Mouse (Mus musculus): Measurements from ENCODE around the gene Cep128. TPM values are rescaled to one million over a fixed set of nuclear protein-coding genes. Genes with fewer than 3 reads are reported as not detected.

The Cep128 gene
- 1 to 10 TPM; 6.2 to 6.4 TPM for polyA plus RNA-seq (2017; shearing (Covaris generic))

GRCm38 (mm10) chr12:91384281-91385017, at the start of gene Cep128, which contains the start of gene Tshr:
Cep128 (minus strand) TSS chr12:91384409.
Tshr (plus strand) TSS chr12:91384563.

Other genes with a start within 250 kb of the Cep128 start
- gene Tshr, start 154 bp upstream of the Cep128 start, polyA plus RNA-seq (2017; shearing (Covaris generic)), result not detected
- 10 to 100 TPM; 20.1 to 25.9 TPM for gene Gtf2a1, start 206.1 kb upstream of the Cep128 start, polyA plus RNA-seq (2017; shearing (Covaris generic))